Mouse (Mus musculus) MEL (cell line): Measurements from ENCODE around the gene Shisal2b. TPM values are rescaled to one million over a fixed set of nuclear protein-coding genes. Genes with fewer than 3 reads are reported as not detected.

Source experiments
- DNase-seq: peaks from one replicate; pipeline ENCODE4 v3.0.0; 2011; ENCODE audit warnings: low read depth, low spot score
- H3K27ac ChIP-seq: 2 replicates; pipeline ENCODE4 v1.5.1; 2012; ENCODE audit warnings: low read depth, mild to moderate bottlenecking, control low read depth, low read length, moderate library complexity; ENCODE audit not compliant: control insufficient read depth
- H3K27me3 ChIP-seq, 2 experiments: fragments of 150-350 bp in 1 of 2; sonication (generic) in 1 of 2; 2 replicates each; pipeline ENCODE4 v1.6.1; 2012; ENCODE audit warnings: low read length in 2 of 2, mild to moderate bottlenecking in 2 of 2, improper control_type of control experiment in 1 of 2, moderate library complexity in 1 of 2; ENCODE audit not compliant: insufficient read depth in 2 of 2, control insufficient read depth in 1 of 2
- H3K36me3 ChIP-seq, 2 experiments: 2 replicates each; pipeline ENCODE4 v1.6.1; 2012 to 2014; ENCODE audit warnings: low read length in 2 of 2, improper control_type of control experiment in 1 of 2, inconsistent platforms in 1 of 2, mild to moderate bottlenecking in 1 of 2; ENCODE audit not compliant: insufficient read depth in 2 of 2, control insufficient read depth in 1 of 2
- H3K4me1 ChIP-seq, 2 experiments: fragments of 150-350 bp in 1 of 2; sonication (generic) in 1 of 2; 2 replicates each; pipeline ENCODE4 v1.6.1; 2012; ENCODE audit warnings: low read length in 2 of 2, improper control_type of control experiment in 1 of 2, mild to moderate bottlenecking in 1 of 2; ENCODE audit not compliant: insufficient read depth in 2 of 2, control insufficient read depth in 1 of 2
- H3K4me3 ChIP-seq, 2 experiments: fragments of 150-350 bp in 1 of 2; sonication (generic) in 1 of 2; 2 replicates each; pipeline ENCODE4 v1.5.1; 2012; ENCODE audit warnings: low read depth in 2 of 2, low read length in 2 of 2, mild to moderate bottlenecking in 2 of 2, moderate library complexity in 2 of 2, control low read depth in 1 of 2, improper control_type of control experiment in 1 of 2; ENCODE audit not compliant: control insufficient read depth in 1 of 2, insufficient read depth in 1 of 2
- H3K79me2 ChIP-seq: 2 replicates; pipeline ENCODE4 v1.6.1; 2012; ENCODE audit warnings: mild to moderate bottlenecking, low read length, moderate library complexity; ENCODE audit not compliant: control insufficient read depth, poor library complexity, insufficient read depth
- H3K9ac ChIP-seq: 2 replicates; pipeline ENCODE4 v1.6.1; 2012; ENCODE audit warnings: low read depth, mild to moderate bottlenecking, control low read depth, low read length, moderate library complexity; ENCODE audit not compliant: control insufficient read depth, poor library complexity, severe bottlenecking
- H3K9me3 ChIP-seq: fragments of 150-350 bp; sonication (generic); replicated peaks from 2 replicates; pipeline ENCODE4 v1.6.1; 2012; ENCODE audit warnings: mild to moderate bottlenecking, low read length, improper control_type of control experiment, moderate library complexity; ENCODE audit not compliant: insufficient read depth
- CHD1 ChIP-seq: IDR thresholded peaks from 2 replicates; pipeline ENCODE4 v1.6.1; 2012; ENCODE audit warnings: low read depth, mild to moderate bottlenecking, inconsistent platforms, low read length, improper control_type of control experiment
- CHD2 ChIP-seq: IDR thresholded peaks from 2 replicates; pipeline ENCODE4 v1.6.1; 2011; ENCODE audit warnings: low read length, improper control_type of control experiment
- CTCF ChIP-seq, 3 experiments: IDR thresholded peaks in 2 of 3; conservative IDR thresholded peaks in 1 of 3; 2 replicates each; pipeline ENCODE4 v1.5.1; 2011 to 2012; ENCODE audit warnings: low read length in 3 of 3, low read depth in 2 of 3, mild to moderate bottlenecking in 2 of 3, improper control_type of control experiment in 1 of 3, inconsistent platforms in 1 of 3, mixed read lengths in 1 of 3, moderate library complexity in 1 of 3; ENCODE audit not compliant: control insufficient read depth in 1 of 3, insufficient read depth in 1 of 3, poor library complexity in 1 of 3, severe bottlenecking in 1 of 3
- ELF1 ChIP-seq: IDR thresholded peaks from 2 replicates; pipeline ENCODE4 v1.6.1; 2014; ENCODE audit warnings: low read depth, mild to moderate bottlenecking, inconsistent platforms, low read length, improper control_type of control experiment, moderate library complexity
- EP300 ChIP-seq, 2 experiments: IDR thresholded peaks; 2 replicates each; pipeline ENCODE4 v1.6.1; 2011; ENCODE audit warnings: improper control_type of control experiment in 2 of 2, low read length in 2 of 2, low read depth in 1 of 2, mild to moderate bottlenecking in 1 of 2
- ETS1 ChIP-seq: IDR thresholded peaks from 2 replicates; pipeline ENCODE4 v1.6.1; 2012; ENCODE audit warnings: low read depth, mild to moderate bottlenecking, inconsistent platforms, low read length, improper control_type of control experiment, moderate library complexity
- GABPA ChIP-seq: IDR thresholded peaks from 2 replicates; pipeline ENCODE4 v1.6.1; 2012; ENCODE audit warnings: low read depth, mild to moderate bottlenecking, inconsistent platforms, low read length, improper control_type of control experiment, moderate library complexity
- JUND ChIP-seq: IDR thresholded peaks from 2 replicates; pipeline ENCODE4 v1.6.1; 2011; ENCODE audit warnings: low read depth, mild to moderate bottlenecking, improper control_type of control experiment, low read length
- MYB ChIP-seq: IDR thresholded peaks from 2 replicates; pipeline ENCODE4 v1.6.1; 2011; ENCODE audit warnings: mild to moderate bottlenecking, low read depth, low read length, improper control_type of control experiment
- MYC ChIP-seq: IDR thresholded peaks from 2 replicates; pipeline ENCODE4 v1.6.1; 2011; ENCODE audit warnings: low read depth, mild to moderate bottlenecking, low read length, improper control_type of control experiment, moderate library complexity
- NELFE ChIP-seq: IDR thresholded peaks from 2 replicates; pipeline ENCODE4 v1.6.1; 2011; ENCODE audit warnings: low read depth, low read length, improper control_type of control experiment
- RCOR1 ChIP-seq: IDR thresholded peaks from 2 replicates; pipeline ENCODE4 v1.6.1; 2012; ENCODE audit warnings: low read depth, mild to moderate bottlenecking, inconsistent platforms, low read length, improper control_type of control experiment
- SIN3A ChIP-seq: IDR thresholded peaks from 2 replicates; pipeline ENCODE4 v1.6.1; 2012; ENCODE audit warnings: low read length, improper control_type of control experiment, inconsistent platforms
- SMC3 ChIP-seq: IDR thresholded peaks from 2 replicates; pipeline ENCODE4 v1.6.1; 2011; ENCODE audit warnings: low read depth, low read length, improper control_type of control experiment
- TCF12 ChIP-seq: IDR thresholded peaks from 2 replicates; pipeline ENCODE4 v1.6.1; 2014; ENCODE audit warnings: low read depth, mild to moderate bottlenecking, inconsistent platforms, low read length, improper control_type of control experiment, moderate library complexity
- ZKSCAN1 ChIP-seq: IDR thresholded peaks from 2 replicates; pipeline ENCODE4 v1.6.1; 2012; ENCODE audit warnings: low read depth, mild to moderate bottlenecking, inconsistent platforms, low read length, improper control_type of control experiment, moderate library complexity
- ZMIZ1 ChIP-seq: IDR thresholded peaks from 2 replicates; pipeline ENCODE4 v1.6.1; 2012; ENCODE audit warnings: low read depth, mild to moderate bottlenecking, inconsistent platforms, low read length, improper control_type of control experiment, moderate library complexity
- polyA plus RNA-seq, 2 experiments: library from polyadenylated mRNA; stranded (reverse) in 1 of 2; unstranded in 1 of 2; fragments of >175 nt in 1 of 2; fragments of >200 nt in 1 of 2; gene quantifications; 2 replicates each; pipeline versions ENCODE4 v1.2.1 to v1.2.4; 2012; ENCODE audit warnings: low replicate concordance in 2 of 2, low read depth in 1 of 2; ENCODE audit not compliant: insufficient read length in 2 of 2, insufficient read depth in 1 of 2, missing spikeins in 1 of 2
- total RNA-seq: library from RNA; depleted of rRNA; stranded (reverse); fragments of 300-350 nt; gene quantifications from 2 replicates; pipeline ENCODE4 v1.2.3, GENCODE M21; 2012

The Shisal2b gene
- total and polyA plus RNA-seq, 3 experiments, result not detected

GRCm38 (mm10) chr13:104908691-104909090 lies 45.0 kb upstream of the Shisal2b start:
- H3K9me3 ChIP-seq, result no peaks in the 10 kb centered on the region
- no peak overlapping the region for H3K27ac ChIP-seq
- no peaks in the 10 kb centered on the region for H3K79me2 ChIP-seq
- DNase-seq, result no peak
- no peak overlapping the region for H3K4me3 ChIP-seq
- H3K4me1 ChIP-seq, result no peaks in the 10 kb centered on the region
- 0 out of 4 replicates have a peak, but pooled peaks cover 0 to 1% of the 10 kb centered on the region in 2 experiments for H3K27me3 ChIP-seq
- H3K9ac ChIP-seq, result no peak overlapping the region
- no peaks in the 10 kb centered on the region for H3K36me3 ChIP-seq
- TF ChIP-seq JUND (no peak), MYC (no peak), TCF12 (no peak), RCOR1 (no peak), EP300 (IDR thresholded peaks at IDR 0.05; ENCODE audit: low read depth in 1 of 2, low read length in 2 of 2) (no peak), ETS1 (no peak), NELFE (no peak), CHD1 (no peak), ZMIZ1 (no peak), SMC3 (no peak), CTCF (IDR thresholded peaks at IDR 0.05 in 2 of 3, conservative IDR thresholded peaks at IDR 0.05 in 1 of 3; ENCODE audit: control insufficient read depth in 1 of 3, insufficient read depth in 1 of 3, low read depth in 2 of 3, low read length in 3 of 3, poor library complexity in 1 of 3, severe bottlenecking in 1 of 3) (no peak), MYB (no peak), GABPA (no peak), SIN3A (no peak), CHD2 (no peak), ZKSCAN1 (no peak)
- TF ChIP-seq, all 39 proteins: peak for 0

GRCm38 (mm10) chr13:104894771-104895170 lies 31.1 kb upstream of the Shisal2b start:
- Histone ChIP-seq H3K4me1 (no peaks in the 10 kb centered on the region), H3K36me3 (no peaks in the 10 kb centered on the region), H3K27ac (no peak overlapping the region), H3K9me3 (no peaks in the 10 kb centered on the region), H3K27me3 (no peaks in the 10 kb centered on the region), H3K4me3 (no peak overlapping the region), H3K9ac (no peak overlapping the region), H3K79me2 (no peaks in the 10 kb centered on the region)
- no peak for TF ChIP-seq CTCF (IDR thresholded peaks at IDR 0.05 in 2 of 3, conservative IDR thresholded peaks at IDR 0.05 in 1 of 3; ENCODE audit: control insufficient read depth in 1 of 3, insufficient read depth in 1 of 3, low read depth in 2 of 3, low read length in 3 of 3, poor library complexity in 1 of 3, severe bottlenecking in 1 of 3)
- TF ChIP-seq ZMIZ1, result no peak
- TF ChIP-seq ELF1, result no peak
- no peak for DNase-seq
